Mouse (Mus musculus) liver, embryonic 12.5 days (tissue): ENCODE data around the gene Cdc6. TPM values are rescaled to one million over a fixed set of nuclear protein-coding genes. Genes with fewer than 3 reads are reported as not detected.

Experiments
- ATAC-seq: fragments of 200-750 bp; cut with Nextera tagmentation; 2 replicates; pipeline ENCODE4 v1.8.0; 2017; ENCODE audit warnings: moderate number of reproducible peaks, mild to moderate bottlenecking, moderate library complexity
- H3K27ac ChIP-seq: fragments of 300-500 bp; sonication (generic); 2 replicates; pipeline ENCODE4 v1.5.1; 2016; ENCODE audit warnings: mild to moderate bottlenecking
- H3K27me3 ChIP-seq: fragments of 300-500 bp; sonication (generic); replicated peaks from 2 replicates; pipeline ENCODE4 v1.6.1; 2016; ENCODE audit warnings: mild to moderate bottlenecking, moderate library complexity
- H3K36me3 ChIP-seq: fragments of 300-500 bp; sonication (generic); 2 replicates; pipeline ENCODE4 v1.6.1; 2016; ENCODE audit warnings: mild to moderate bottlenecking, moderate library complexity
- H3K4me1 ChIP-seq: fragments of 300-500 bp; sonication (generic); 2 replicates; pipeline ENCODE4 v1.6.1; 2016
- H3K4me2 ChIP-seq: fragments of 300-500 bp; sonication (generic); 2 replicates; pipeline ENCODE4 v1.6.1; 2016; ENCODE audit warnings: mild to moderate bottlenecking, moderate library complexity
- H3K4me3 ChIP-seq: fragments of 300-500 bp; sonication (generic); 2 replicates; pipeline ENCODE4 v1.5.1; 2016; ENCODE audit warnings: mild to moderate bottlenecking, moderate library complexity
- H3K9ac ChIP-seq: fragments of 300-500 bp; sonication (generic); 2 replicates; pipeline ENCODE4 v1.6.1; 2016; ENCODE audit warnings: mild to moderate bottlenecking, moderate library complexity
- H3K9me3 ChIP-seq: fragments of 300-500 bp; sonication (generic); replicated peaks from 2 replicates; pipeline ENCODE4 v1.6.1; 2016; ENCODE audit warnings: mild to moderate bottlenecking, moderate library complexity
- WGBS: fragments of 180-500 bp; shearing (Covaris S2); methylation state at CpG from one replicate; pipeline ENCODE4 v1.1.7; 2016; ENCODE audit not compliant: insufficient replicate concordance; 5-methylcytosine and 5-hydroxymethylcytosine counted together
- polyA plus RNA-seq: library from polyadenylated mRNA; unstranded; fragments of >200 nt; fragmentation: Nextera tagmentation; extraction: Ambion mirVana; gene quantifications from 2 replicates; pipeline ENCODE4 v1.2.1, GENCODE M21; 2016

Gene Cdc6
- polyA plus RNA-seq, 1 experiment from 2014 or later, result 86.5 TPM

DNA sequence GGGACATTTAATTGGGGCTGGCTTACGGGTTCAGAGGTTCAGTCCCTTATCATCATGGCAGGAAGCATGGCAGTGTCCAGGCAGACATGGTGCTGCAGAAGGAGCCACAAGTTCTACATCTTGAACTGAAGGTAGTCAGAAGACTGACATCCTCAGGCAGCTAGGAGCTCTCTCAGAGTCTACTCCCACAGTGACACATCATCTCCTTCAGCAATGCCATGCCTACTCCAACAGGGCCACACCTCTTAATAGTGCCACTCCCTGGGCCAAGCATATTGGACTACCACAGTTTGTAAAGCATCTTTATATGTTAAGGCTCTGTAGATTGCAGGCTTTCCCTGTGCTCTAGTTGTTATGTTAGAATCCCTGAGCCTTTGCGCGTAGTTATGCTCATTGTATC, 19.9 kb upstream of the Cdc6 start:
- peaks cover 86% of the 10 kb centered on the region for H3K36me3 ChIP-seq
- H3K27me3 ChIP-seq, result no peaks in the 10 kb centered on the region
- no peak for ATAC-seq

DNA sequence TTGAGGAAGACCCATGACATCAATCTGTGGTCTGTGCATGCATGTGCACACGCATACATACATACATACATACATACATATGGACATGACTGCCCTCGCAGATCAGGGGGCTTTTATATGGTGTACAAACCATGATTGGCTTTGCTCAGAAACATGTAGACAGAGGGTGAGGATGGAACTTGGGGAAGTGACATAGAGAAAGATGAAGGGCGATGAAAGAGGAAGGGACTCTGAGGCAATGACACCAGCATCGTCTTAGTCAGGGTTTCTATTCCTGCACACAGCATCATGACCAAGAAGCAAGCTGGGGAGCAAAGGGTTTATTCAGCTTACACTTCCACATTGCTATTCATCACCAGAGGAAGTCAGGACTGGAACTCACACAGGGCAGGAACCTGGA, 18.5 kb upstream of the Cdc6 start:
- H3K27ac ChIP-seq, result no peak overlapping the region
- 87% methylated on average over 4 of the region's 4 CpGs for WGBS
- no peak overlapping the region for H3K4me3 ChIP-seq
- H3K9me3 ChIP-seq, result no peaks in the 10 kb centered on the region
- no peak overlapping the region for H3K9ac ChIP-seq
- ATAC-seq, result no peak
- H3K4me2 ChIP-seq, result no peak overlapping the region
- H3K36me3 ChIP-seq, result peaks cover 100% of the 10 kb centered on the region
- H3K27me3 ChIP-seq, result no peaks in the 10 kb centered on the region
- H3K4me1 ChIP-seq, result peaks cover 14% of the 10 kb centered on the region; the same call in 1 of the 2 replicates

More for the DNA sequence above, 19.9 kb upstream of the Cdc6 start:
- H3K4me3 ChIP-seq, result no peak overlapping the region
- WGBS, result 89% methylated on average over 3 of the region's 3 CpGs
- H3K4me2 ChIP-seq, result no peak overlapping the region
- H3K9ac ChIP-seq, result no peak overlapping the region
- H3K4me1 ChIP-seq, result peaks cover 14% of the 10 kb centered on the region; the same call in 1 of the 2 replicates
- no peaks in the 10 kb centered on the region for H3K9me3 ChIP-seq
- no peak overlapping the region for H3K27ac ChIP-seq

DNA sequence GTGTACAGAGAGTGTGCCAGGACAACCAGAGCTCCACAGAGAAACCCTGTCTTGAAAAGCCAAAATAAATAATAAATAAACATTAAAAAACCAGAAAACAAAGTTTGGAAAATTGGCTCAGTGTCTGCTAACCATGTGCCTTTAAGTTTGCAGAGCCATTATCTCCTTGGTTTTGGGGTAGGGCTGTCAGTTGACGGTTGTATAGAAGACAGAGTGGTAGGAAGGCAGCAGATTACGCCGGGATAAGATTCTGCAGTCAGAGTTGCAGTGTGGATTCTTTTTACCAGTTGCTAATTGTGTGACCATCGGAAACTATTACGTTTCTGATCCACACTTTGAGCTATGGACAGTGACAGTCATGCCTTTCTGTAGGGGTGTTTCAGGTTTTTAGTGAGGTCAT, 17.6 kb upstream of the Cdc6 start:
- Histone ChIP-seq H3K27me3 (no peaks in the 10 kb centered on the region), H3K4me1 (peaks cover 14% of the 10 kb centered on the region; the same call in 1 of the 2 replicates), H3K4me3 (no peak overlapping the region), H3K4me2 (no peak overlapping the region), H3K27ac (no peak overlapping the region; the same call in 1 of the 2 replicates), H3K36me3 (peaks cover 98% of the 10 kb centered on the region), H3K9me3 (no peaks in the 10 kb centered on the region), H3K9ac (no peak overlapping the region)
- 58% methylated on average over 5 of the region's 5 CpGs for WGBS
- ATAC-seq, result no peak; the same call in 1 of the 2 replicates

- H3K4me3 ChIP-seq, result no peak overlapping the region
- no peaks in the 10 kb centered on the region for H3K9me3 ChIP-seq
- H3K4me2 ChIP-seq, result no peak overlapping the region
- no peak overlapping the region for H3K27ac ChIP-seq
- no peaks in the 10 kb centered on the region for H3K27me3 ChIP-seq
- WGBS, result 72% methylated on average over 5 of the region's 5 CpGs
- no peak overlapping the region for H3K9ac ChIP-seq
- ATAC-seq, result no peak
- H3K4me1 ChIP-seq, result peaks cover 14% of the 10 kb centered on the region; the same call in 1 of the 2 replicates
- peaks cover 98% of the 10 kb centered on the region for H3K36me3 ChIP-seq
These were observed 15.2 kb upstream of the Cdc6 start for GRCm38 (mm10) chr11:98892426-98892825.

DNA sequence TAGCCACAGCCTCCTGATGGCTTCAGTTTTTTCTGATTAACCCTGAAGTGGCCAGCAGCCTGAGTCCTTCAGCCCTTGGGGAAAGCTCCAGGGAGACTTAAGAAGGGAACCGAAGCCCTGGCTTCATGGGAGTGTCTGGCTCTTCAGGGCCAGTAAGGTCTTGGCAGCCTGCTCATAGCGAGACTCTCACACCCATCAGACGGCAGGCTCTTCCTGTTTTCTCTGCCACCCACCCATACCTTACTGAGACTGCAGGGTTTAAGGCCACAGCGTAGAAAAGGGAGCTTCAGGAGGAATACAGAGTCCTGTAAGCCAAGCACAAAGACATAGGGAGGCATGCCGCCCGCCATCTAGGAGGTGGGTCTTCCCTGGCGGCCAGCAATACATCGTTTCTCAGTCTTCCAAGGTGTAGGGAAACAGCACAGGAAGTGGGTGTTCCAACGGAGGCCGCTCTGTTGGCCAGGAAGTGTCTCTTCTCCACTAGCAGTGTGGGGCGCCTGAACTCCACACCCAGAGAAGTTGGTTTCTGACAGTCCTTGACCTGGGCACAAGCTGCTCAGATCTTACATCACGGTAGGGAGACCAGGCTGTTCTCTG, 7.0 kb upstream of the Cdc6 start:
- Histone ChIP-seq H3K27ac (peak overlapping the region; percentile 55), H3K4me2 (0 out of 2 replicates have a peak overlapping the region, but pooled peaks have one; percentile 8), H3K36me3 (peaks cover 69% of the 10 kb centered on the region)

GRCm38 (mm10) chr11:98902621-98903245, 4.9 kb upstream of the Cdc6 start:
- H3K4me3 ChIP-seq, result no peak overlapping the region

More for the DNA sequence above, 7.0 kb upstream of the Cdc6 start:
- no peak for ATAC-seq
- H3K9ac ChIP-seq, result no peak overlapping the region
- peaks cover 51% of the 10 kb centered on the region for H3K4me1 ChIP-seq
- no peaks in the 10 kb centered on the region for H3K27me3 ChIP-seq
- H3K4me3 ChIP-seq, result no peak overlapping the region
- H3K9me3 ChIP-seq, result no peaks in the 10 kb centered on the region
- 48% methylated on average over 12 of the region's 12 CpGs for WGBS

DNA sequence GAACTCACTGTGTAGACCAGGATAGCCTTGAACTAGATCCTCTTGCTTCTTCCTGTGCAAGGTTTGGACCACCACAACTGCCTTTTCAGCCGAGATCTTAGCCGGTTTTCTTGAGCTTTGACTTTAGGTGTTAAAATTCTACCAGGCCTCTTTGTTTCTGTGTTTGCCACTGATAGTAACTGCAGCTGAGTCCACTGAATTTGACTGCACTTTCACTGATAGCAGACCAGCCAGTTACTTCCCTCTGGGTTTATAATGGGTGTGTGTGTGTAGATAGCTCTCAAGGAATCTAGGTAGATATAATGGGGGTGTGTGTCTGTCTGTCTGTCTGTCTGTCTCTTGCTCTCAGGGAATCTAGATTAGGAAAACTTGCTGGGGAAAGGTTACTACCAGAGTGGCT, 3.0 kb upstream of the Cdc6 start:
- Histone ChIP-seq H3K4me2 (peak overlapping the region; percentile 69), H3K9ac (peak overlapping the region; percentile 66), H3K36me3 (peaks cover 43% of the 10 kb centered on the region), H3K27me3 (no peaks in the 10 kb centered on the region), H3K9me3 (no peaks in the 10 kb centered on the region), H3K27ac (peak overlapping the region; percentile 98), H3K4me1 (peaks cover 79% of the 10 kb centered on the region), H3K4me3 (peak overlapping the region; percentile 26)
- peak; percentile 74 for ATAC-seq
- 8% methylated on average over 2 of the region's 2 CpGs for WGBS

More at GRCm38 (mm10) chr11:98902621-98903245, 4.9 kb upstream of the Cdc6 start:
- H3K36me3 ChIP-seq, result peaks cover 48% of the 10 kb centered on the region
- peak overlapping the region; percentile 31; the same call in 1 of the 2 replicates for H3K9ac ChIP-seq
- H3K4me1 ChIP-seq, result peaks cover 67% of the 10 kb centered on the region
- ATAC-seq, result no peak
- H3K4me2 ChIP-seq, result 0 out of 2 replicates have a peak overlapping the region, but pooled peaks have one; percentile 2
- H3K9me3 ChIP-seq, result no peaks in the 10 kb centered on the region
- H3K27me3 ChIP-seq, result no peaks in the 10 kb centered on the region
- WGBS, result 57% methylated on average over 10 of the region's 10 CpGs
- H3K27ac ChIP-seq, result peak overlapping the region; percentile 59

- Histone ChIP-seq H3K4me1 (peaks cover 79% of the 10 kb centered on the region), H3K9ac (peak overlapping the region; percentile 66; the same call in 1 of the 2 replicates), H3K9me3 (no peaks in the 10 kb centered on the region), H3K27ac (peak overlapping the region; percentile 98), H3K36me3 (peaks cover 43% of the 10 kb centered on the region), H3K4me3 (0 out of 2 replicates have a peak overlapping the region, but pooled peaks have one; percentile 26), H3K27me3 (no peaks in the 10 kb centered on the region), H3K4me2 (peak overlapping the region; percentile 69)
- 23% methylated on average over 7 of the region's 7 CpGs for WGBS
- peak; percentile 68 for ATAC-seq
These were observed 2.6 kb upstream of the Cdc6 start for GRCm38 (mm10) chr11:98905033-98905432.

DNA sequence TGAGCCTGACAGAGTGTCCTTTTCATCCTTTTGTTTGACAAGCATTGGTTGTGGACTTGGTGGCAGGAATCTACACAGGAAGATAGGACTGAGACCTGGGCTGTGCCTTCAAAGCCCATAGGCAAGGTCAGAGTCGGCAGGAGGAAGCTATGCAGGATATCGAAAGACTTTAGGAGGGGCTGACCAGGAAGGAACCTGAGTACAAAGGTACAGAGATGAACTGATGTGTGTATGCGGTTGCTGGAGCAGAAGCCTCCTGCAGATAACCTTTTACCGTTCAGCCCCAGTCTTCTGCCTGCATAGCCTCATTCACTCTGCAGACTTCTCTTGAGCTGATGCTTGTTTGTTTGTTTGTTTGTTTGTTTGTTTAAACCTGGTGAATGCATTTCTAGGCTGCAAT, 2.0 kb upstream of the Cdc6 start:
- Histone ChIP-seq H3K27me3 (no peaks in the 10 kb centered on the region), H3K4me2 (peak overlapping the region; percentile 69), H3K9ac (peak overlapping the region; percentile 28), H3K4me3 (0 out of 2 replicates have a peak overlapping the region, but pooled peaks have one; percentile 26), H3K36me3 (peaks cover 43% of the 10 kb centered on the region), H3K9me3 (no peaks in the 10 kb centered on the region), H3K27ac (peak overlapping the region; percentile 98), H3K4me1 (peaks cover 79% of the 10 kb centered on the region)
- ATAC-seq, result no peak
- 22% methylated on average over 4 of the region's 4 CpGs for WGBS

DNA sequence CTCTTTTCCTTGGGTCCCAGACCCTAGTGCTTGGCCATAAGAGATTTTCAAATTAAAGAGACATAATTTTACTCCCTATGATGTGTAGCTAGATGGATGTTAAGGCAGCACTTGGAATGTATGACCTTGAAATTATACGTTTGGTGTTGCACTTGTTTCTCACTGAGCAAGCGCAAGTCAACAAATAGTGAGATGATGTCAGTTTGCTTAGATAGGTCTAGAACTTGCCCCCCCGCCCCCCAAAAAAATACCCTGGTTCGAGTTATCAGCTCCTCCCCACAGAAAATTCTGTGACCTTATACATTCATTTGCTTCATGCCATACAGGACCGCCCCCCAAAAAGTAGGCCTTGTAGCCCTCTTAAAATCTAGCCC, 551 bp upstream of the Cdc6 start:
- Histone ChIP-seq H3K4me3 (peak overlapping the region; percentile 82), H3K4me2 (peak overlapping the region; percentile 89), H3K9ac (peak overlapping the region; percentile 59), H3K27ac (peak overlapping the region; percentile 98), H3K9me3 (no peaks in the 10 kb centered on the region), H3K27me3 (no peaks in the 10 kb centered on the region), H3K4me1 (peaks cover 90% of the 10 kb centered on the region), H3K36me3 (peaks cover 44% of the 10 kb centered on the region)
- ATAC-seq, result no peak
- WGBS, result 45% methylated on average over 5 of the region's 5 CpGs

DNA sequence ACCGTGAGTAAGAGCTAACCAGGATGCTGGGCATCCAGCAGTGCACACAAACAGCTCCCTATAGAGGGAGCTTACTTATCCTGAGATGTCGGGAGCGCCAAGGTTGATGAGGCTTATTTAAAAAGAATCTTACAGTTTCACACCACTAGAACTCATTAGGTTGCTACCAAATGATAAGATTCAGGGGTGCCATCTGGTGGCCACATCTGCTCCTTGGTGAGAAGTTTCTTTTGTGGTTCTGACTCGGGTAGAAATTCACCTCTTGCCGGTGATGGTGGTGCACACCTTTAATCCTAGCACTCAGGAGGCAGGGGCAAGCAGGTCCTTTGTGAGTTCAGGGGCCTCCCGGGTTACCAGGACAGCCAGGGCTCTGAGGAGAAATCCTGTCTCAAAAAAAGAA, 2.1 kb downstream of the Cdc6 start:
- peaks cover 62% of the 10 kb centered on the region for H3K36me3 ChIP-seq
- H3K9me3 ChIP-seq, result no peaks in the 10 kb centered on the region
- no peak for ATAC-seq
- H3K27ac ChIP-seq, result peak overlapping the region; percentile 94
- 32% methylated on average over 6 of the region's 6 CpGs for WGBS
- peaks cover 85% of the 10 kb centered on the region for H3K4me1 ChIP-seq
- peak overlapping the region; percentile 89 for H3K4me2 ChIP-seq
- H3K27me3 ChIP-seq, result no peaks in the 10 kb centered on the region
- peak overlapping the region; percentile 92 for H3K9ac ChIP-seq
- H3K4me3 ChIP-seq, result peak overlapping the region; percentile 82

DNA sequence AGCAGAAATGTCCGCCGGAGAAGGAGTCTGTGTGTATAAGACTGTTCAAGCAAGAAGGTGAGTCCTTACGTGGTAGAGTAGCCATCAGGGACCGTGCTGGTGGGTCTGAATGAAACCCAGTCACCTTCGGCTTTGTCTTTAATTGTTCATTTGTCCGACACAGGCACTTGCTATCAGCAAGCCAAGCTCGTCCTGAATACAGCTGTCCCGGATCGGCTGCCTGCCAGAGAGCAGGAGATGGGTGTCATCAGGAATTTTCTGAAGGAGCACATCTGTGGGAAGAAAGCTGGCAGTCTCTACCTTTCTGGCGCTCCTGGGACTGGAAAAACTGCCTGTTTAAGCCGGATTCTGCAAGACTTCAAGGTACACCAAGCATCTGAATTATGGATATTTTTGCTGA, 2.8 kb downstream of the Cdc6 start:
- Histone ChIP-seq H3K4me2 (peak overlapping the region; percentile 89), H3K4me3 (peak overlapping the region; percentile 82), H3K9ac (peak overlapping the region; percentile 92), H3K36me3 (peaks cover 69% of the 10 kb centered on the region), H3K9me3 (no peaks in the 10 kb centered on the region), H3K27me3 (no peaks in the 10 kb centered on the region), H3K4me1 (peaks cover 84% of the 10 kb centered on the region), H3K27ac (peak overlapping the region; percentile 94)
- ATAC-seq, result no peak
- WGBS, result 85% methylated on average over 11 of the region's 11 CpGs
